Mouse (Mus musculus) frontal cortex, postnatal 14 days (tissue): ENCODE results near the gene Rab14.

Source experiments
- DNase-seq, 2 experiments: peaks; one replicate each; pipeline ENCODE4 v3.0.0; 2022; ENCODE audit warnings: low spot score in 2 of 2

Rab14 gene

GRCm38 (mm10) chr2:35200898-35201668 lies at the start of gene Rab14:
TSS of gene Rab14 (minus strand) at chr2:35201120.
- peak; percentile 99 to 100 for DNase-seq

GRCm38 (mm10) chr2:35247763-35248162 lies 46.8 kb upstream of the Rab14 start:
- no peak for DNase-seq

GRCm38 (mm10) chr2:35244241-35244640 lies 43.3 kb upstream of the Rab14 start:
- no peak for DNase-seq

GRCm38 (mm10) chr2:35235021-35235420 lies 34.1 kb upstream of the Rab14 start:
- DNase-seq = no peak

- DNase-seq = no peak
These were observed 33.0 kb upstream of the Rab14 start for GRCm38 (mm10) chr2:35233898-35234297.

- no peak for DNase-seq
These were observed 31.9 kb upstream of the Rab14 start for GRCm38 (mm10) chr2:35232595-35233445.

GRCm38 (mm10) chr2:35231871-35232270 lies 31.0 kb upstream of the Rab14 start:
- no peak for DNase-seq

- no peak for DNase-seq
These were observed 29.3 kb upstream of the Rab14 start for GRCm38 (mm10) chr2:35230215-35230614.

- no peak for DNase-seq
These were observed 27.2 kb upstream of the Rab14 start for GRCm38 (mm10) chr2:35228145-35228544.

GRCm38 (mm10) chr2:35224285-35224684 lies 23.4 kb upstream of the Rab14 start:
- DNase-seq = no peak

GRCm38 (mm10) chr2:35222822-35223391 lies 22.0 kb upstream of the Rab14 start:
- DNase-seq = no peak

GRCm38 (mm10) chr2:35218736-35219135 lies 17.8 kb upstream of the Rab14 start:
- no peak for DNase-seq

- DNase-seq = no peak
These were observed 15.8 kb upstream of the Rab14 start for GRCm38 (mm10) chr2:35216701-35217100.

GRCm38 (mm10) chr2:35215363-35215762 lies 14.4 kb upstream of the Rab14 start:
- no peak for DNase-seq

GRCm38 (mm10) chr2:35214881-35215358 lies 14.0 kb upstream of the Rab14 start:
- peak; percentile 66 to 82 for DNase-seq

- no peak for DNase-seq
These were observed 12.5 kb upstream of the Rab14 start for GRCm38 (mm10) chr2:35213345-35213910.

- DNase-seq = no peak
These were observed 10.8 kb upstream of the Rab14 start for GRCm38 (mm10) chr2:35211681-35212080.

- no peak for DNase-seq
These were observed 8.2 kb upstream of the Rab14 start for GRCm38 (mm10) chr2:35208931-35209665.

GRCm38 (mm10) chr2:35208054-35208453 lies 7.1 kb upstream of the Rab14 start:
- no peak for DNase-seq

- DNase-seq = no peak
These were observed 5.8 kb upstream of the Rab14 start for GRCm38 (mm10) chr2:35206761-35207160.

- no peak for DNase-seq
These were observed 2.8 kb upstream of the Rab14 start for GRCm38 (mm10) chr2:35203729-35204128.
